Mouse (Mus musculus) kidney, embryonic 14.5 days (tissue): Measurements from ENCODE around the gene Retreg2. TPM values are rescaled to one million over a fixed set of nuclear protein-coding genes. Genes with fewer than 3 reads are reported as not detected.

Experiments used
- ATAC-seq: fragments of 200-750 bp; cut with Nextera tagmentation; 2 replicates; pipeline ENCODE4 v1.8.0; 2017; ENCODE audit warnings: moderate number of reproducible peaks, mild to moderate bottlenecking, moderate TSS enrichment, moderate library complexity; ENCODE audit not compliant: low FRiP score, low TSS enrichment
- H3K27ac ChIP-seq: fragments of 300-500 bp; sonication (generic); 2 replicates; pipeline ENCODE4 v1.5.1; 2014; ENCODE audit warnings: low read depth, mild to moderate bottlenecking, low read length, moderate library complexity, mixed read lengths
- H3K27me3 ChIP-seq: fragments of 300-500 bp; sonication (generic); 2 replicates; pipeline ENCODE4 v1.6.1; 2014; ENCODE audit warnings: mild to moderate bottlenecking, low read length; ENCODE audit not compliant: control insufficient read depth, insufficient read depth
- H3K36me3 ChIP-seq: fragments of 300-500 bp; sonication (generic); 2 replicates; pipeline ENCODE4 v1.6.1; 2014; ENCODE audit warnings: low read length, mixed read lengths; ENCODE audit not compliant: control insufficient read depth, insufficient read depth
- H3K4me1 ChIP-seq: fragments of 300-500 bp; sonication (generic); 2 replicates; pipeline ENCODE4 v1.6.1; 2014; ENCODE audit warnings: low read length, mixed read lengths; ENCODE audit not compliant: control insufficient read depth, insufficient read depth
- H3K4me2 ChIP-seq: fragments of 300-500 bp; sonication (generic); replicated peaks from 2 replicates; pipeline ENCODE4 v1.6.1; 2014; ENCODE audit warnings: low read depth, mild to moderate bottlenecking, low read length
- H3K4me3 ChIP-seq: fragments of 300-500 bp; sonication (generic); 2 replicates; pipeline ENCODE4 v1.5.1; 2014; ENCODE audit warnings: mild to moderate bottlenecking, low read length
- H3K9ac ChIP-seq: fragments of 300-500 bp; sonication (generic); 2 replicates; pipeline ENCODE4 v1.6.1; 2014; ENCODE audit warnings: low read depth, mild to moderate bottlenecking, low read length, moderate library complexity
- H3K9me3 ChIP-seq: fragments of 300-500 bp; sonication (generic); 2 replicates; pipeline ENCODE4 v1.6.1; 2016; ENCODE audit warnings: low read length; ENCODE audit not compliant: control insufficient read depth
- WGBS: fragments of 180-500 bp; shearing (Covaris S2); extraction: QIAGEN DNeasy Blood & Tissue Kit; methylation state at CpG from one replicate; pipeline ENCODE4 v1.1.7; 2014; 5-methylcytosine and 5-hydroxymethylcytosine counted together
- polyA plus RNA-seq: library from polyadenylated mRNA; unstranded; fragments of >200 nt; fragmentation: Nextera tagmentation; extraction: Ambion mirVana; gene quantifications from 2 replicates; pipeline ENCODE4 v1.2.1, GENCODE M21; 2014

Retreg2 gene
- polyA plus RNA-seq, 1 experiment from 2014 or later: 56.0 TPM

DNA sequence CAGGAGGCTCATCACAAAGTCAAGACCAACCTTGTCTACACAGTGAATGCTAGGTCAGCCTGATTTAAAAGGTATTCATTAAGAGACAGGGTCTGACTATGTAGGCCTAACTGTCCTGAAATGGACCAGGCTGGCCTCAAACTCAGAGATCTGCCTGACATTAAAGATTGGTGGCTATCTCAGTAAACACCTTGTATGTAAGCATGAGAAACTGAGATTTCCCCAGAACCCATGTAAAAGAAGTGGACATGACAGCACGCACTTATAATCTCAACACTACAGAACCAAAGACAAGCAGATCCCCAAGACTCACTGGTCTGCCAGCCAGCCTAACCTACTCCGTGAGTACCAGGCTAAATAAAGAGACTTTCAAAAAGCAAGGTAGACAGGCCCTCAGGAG lies 4.1 kb upstream of the Retreg2 start:
- no peak overlapping the region for H3K4me3 ChIP-seq
- peaks cover 8% of the 10 kb centered on the region; the same call in 1 of the 2 replicates for H3K4me1 ChIP-seq
- no peak for ATAC-seq
- H3K36me3 ChIP-seq: peaks cover 37% of the 10 kb centered on the region
- H3K9ac ChIP-seq: no peak overlapping the region
- H3K27me3 ChIP-seq: no peaks in the 10 kb centered on the region
- no peak overlapping the region for H3K27ac ChIP-seq
- H3K9me3 ChIP-seq: no peaks in the 10 kb centered on the region
- H3K4me2 ChIP-seq: no peak overlapping the region
- 91% methylated on average over 2 of the region's 2 CpGs for WGBS

DNA sequence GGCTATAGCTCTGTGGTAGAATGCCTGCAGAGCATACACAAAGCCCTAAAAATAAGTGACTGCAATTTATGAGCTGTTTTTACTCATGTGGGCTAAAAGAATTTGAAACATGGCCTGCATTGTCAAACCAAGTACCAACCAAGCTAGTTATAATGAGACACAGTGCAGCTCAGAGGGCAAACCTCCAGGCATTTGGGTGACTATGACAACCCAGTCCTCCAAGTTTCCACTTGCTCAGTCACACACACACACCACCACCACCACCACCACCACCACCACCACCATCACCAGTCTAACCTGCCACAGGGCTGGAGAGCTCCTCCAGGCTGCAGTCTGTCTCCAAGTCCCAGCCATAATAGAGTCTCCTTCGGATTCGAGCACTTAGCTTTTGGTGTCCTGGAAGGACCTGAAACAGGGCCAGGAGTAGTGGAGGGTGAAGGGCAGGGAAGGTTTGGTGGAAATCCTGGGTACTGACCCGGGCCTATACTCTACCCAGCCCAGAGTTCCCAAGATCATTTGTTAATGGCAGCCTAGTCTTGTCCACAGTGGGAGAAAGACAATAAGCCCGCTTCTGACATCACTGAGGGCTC lies 1.9 kb upstream of the Retreg2 start:
- peaks cover 51% of the 10 kb centered on the region for H3K36me3 ChIP-seq

DNA sequence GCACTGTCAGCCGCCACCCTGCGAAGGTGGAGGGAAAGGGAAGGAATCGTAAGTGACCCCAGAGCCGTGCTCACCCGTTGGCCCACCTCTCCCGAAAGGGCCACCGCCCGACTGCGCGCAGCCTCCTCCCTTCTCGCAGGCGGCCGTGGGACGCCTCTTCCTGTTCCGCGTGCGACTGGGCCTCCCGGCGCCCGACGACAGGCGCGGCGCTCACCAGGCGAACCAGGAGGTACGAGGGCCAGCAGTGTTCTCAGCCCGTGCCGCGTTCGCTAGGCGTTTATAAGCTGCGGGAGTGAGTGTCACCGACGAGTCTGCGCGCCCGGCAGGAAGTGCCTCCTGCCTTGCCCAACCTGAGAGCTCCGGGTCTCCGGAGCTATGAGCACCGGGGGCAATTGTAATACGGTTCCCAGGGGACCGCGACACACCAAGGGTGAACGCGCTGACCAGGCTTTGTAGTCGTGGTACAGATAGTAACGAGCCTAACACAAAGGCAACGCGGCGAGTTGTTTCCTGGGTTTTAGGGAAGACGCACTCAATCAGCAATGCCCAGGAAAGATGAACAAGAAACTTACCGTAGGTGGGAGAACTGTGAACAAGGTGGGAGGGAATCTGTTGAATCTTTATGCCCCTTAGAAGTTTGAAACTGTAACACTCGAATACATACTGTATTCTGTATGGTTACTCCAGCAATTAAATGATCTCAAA lies 940 bp upstream of the Retreg2 start:
- Histone ChIP-seq H3K27ac (peak overlapping the region; percentile 95; the same call in 1 of the 2 replicates), H3K4me1 (peaks cover 15% of the 10 kb centered on the region), H3K4me3 (peak overlapping the region; percentile 84), H3K36me3 (peaks cover 52% of the 10 kb centered on the region), H3K9ac (peak overlapping the region; percentile 92), H3K27me3 (no peaks in the 10 kb centered on the region), H3K9me3 (no peaks in the 10 kb centered on the region), H3K4me2 (peak overlapping the region; percentile 93)
- ATAC-seq: peak; percentile 13
- WGBS: under 1% methylated on average over 53 of the region's 53 CpGs

More for the DNA sequence above, 1.9 kb upstream of the Retreg2 start:
- peak overlapping the region; percentile 84 for H3K4me3 ChIP-seq
- WGBS: 55% methylated on average over 4 of the region's 4 CpGs
- peaks cover 15% of the 10 kb centered on the region for H3K4me1 ChIP-seq
- H3K27me3 ChIP-seq: no peaks in the 10 kb centered on the region
- peak overlapping the region; percentile 92 for H3K9ac ChIP-seq
- no peaks in the 10 kb centered on the region for H3K9me3 ChIP-seq
- H3K27ac ChIP-seq: peak overlapping the region; percentile 95; the same call in 1 of the 2 replicates
- ATAC-seq: no peak
- peak overlapping the region; percentile 93 for H3K4me2 ChIP-seq

DNA sequence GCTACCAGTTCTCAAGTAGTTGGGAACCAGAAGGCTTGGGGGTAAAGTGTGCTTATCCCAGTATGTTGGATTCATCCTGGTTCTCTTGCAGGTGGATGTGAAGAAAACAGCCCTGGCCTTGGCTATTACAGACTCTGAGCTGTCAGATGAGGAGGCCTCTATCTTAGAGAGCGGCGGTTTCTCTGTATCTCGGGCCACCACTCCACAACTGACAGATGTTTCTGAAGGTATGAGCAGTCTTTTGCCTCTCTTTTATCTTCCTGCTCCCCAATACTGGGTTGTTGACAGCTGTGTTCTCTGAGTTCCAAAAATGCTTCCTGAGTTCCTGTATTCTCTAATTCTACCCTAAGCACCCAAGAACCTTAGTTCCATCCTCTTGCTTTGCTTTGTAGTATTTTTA lies 3.0 kb downstream of the Retreg2 start:
- peaks cover 46% of the 10 kb centered on the region for H3K36me3 ChIP-seq
- 93% methylated on average over 3 of the region's 3 CpGs for WGBS
- ATAC-seq: no peak

DNA sequence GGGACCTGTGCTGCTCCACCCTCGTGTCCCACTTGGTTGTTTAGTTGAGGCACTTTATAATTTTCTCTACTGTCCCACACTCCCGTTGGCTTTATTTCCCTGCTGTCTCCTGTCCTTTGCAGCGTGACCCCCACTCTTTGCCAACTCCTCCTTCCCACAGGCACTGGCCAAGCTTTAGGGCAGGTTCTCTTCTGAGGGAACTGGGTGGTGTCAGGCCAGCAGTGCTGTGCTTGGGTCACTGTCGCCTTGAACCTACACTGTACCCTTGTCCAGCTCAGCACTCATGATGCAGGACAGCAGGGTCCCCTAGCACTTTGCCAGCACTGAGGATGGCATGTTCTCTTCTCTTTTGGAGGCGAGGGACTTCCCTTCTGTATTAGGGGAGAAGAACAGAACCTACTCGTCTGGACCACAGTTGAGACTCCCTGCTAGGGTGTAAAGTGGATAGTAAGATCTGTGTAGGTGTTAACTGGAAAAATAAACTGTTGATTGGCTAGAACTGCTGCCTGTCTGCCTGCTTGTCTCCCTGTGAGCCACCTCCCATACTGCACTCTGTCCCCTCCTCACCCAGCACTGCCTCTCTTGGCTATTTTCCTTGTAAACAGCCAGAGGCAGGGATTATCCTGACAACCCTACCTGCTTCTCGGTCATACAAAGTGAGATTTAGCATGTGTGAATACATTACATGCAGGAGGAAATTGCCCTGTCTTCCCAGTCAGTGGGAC lies 5.0 kb downstream of the Retreg2 start:
- Histone ChIP-seq H3K36me3 (peaks cover 46% of the 10 kb centered on the region), H3K27me3 (no peaks in the 10 kb centered on the region), H3K4me3 (no peak overlapping the region), H3K4me1 (peaks cover 10% of the 10 kb centered on the region; the same call in 1 of the 2 replicates), H3K9ac (no peak overlapping the region), H3K9me3 (no peaks in the 10 kb centered on the region), H3K27ac (no peak overlapping the region), H3K4me2 (no peak overlapping the region)
- WGBS: 90% methylated on average over 7 of the region's 7 CpGs
- no peak for ATAC-seq

More for the DNA sequence above, 3.0 kb downstream of the Retreg2 start:
- Histone ChIP-seq H3K4me2 (no peak overlapping the region), H3K4me3 (no peak overlapping the region), H3K27me3 (no peaks in the 10 kb centered on the region), H3K9me3 (no peaks in the 10 kb centered on the region), H3K9ac (no peak overlapping the region), H3K27ac (no peak overlapping the region), H3K4me1 (peaks cover 15% of the 10 kb centered on the region)

DNA sequence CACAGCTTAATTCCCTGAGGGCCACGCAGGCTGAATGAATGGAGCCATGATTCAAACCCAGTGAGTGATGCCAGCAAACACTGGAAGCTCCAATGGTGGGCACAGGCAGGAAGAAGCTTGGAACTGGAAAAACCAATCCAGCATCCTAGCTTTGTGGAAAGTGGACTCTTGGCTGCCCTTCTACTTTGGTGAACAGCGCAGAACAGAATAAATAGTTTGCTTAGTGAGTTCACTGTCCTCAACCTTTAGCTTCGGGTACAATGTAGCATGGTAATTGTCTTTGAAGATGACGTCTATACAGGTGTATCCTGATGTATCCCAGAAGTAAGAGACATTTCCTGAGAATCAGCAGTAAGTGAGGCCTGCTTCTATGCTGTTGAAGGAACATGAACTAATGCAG lies 6.1 kb downstream of the Retreg2 start:
- ATAC-seq: no peak
- peaks cover 46% of the 10 kb centered on the region for H3K36me3 ChIP-seq

DNA sequence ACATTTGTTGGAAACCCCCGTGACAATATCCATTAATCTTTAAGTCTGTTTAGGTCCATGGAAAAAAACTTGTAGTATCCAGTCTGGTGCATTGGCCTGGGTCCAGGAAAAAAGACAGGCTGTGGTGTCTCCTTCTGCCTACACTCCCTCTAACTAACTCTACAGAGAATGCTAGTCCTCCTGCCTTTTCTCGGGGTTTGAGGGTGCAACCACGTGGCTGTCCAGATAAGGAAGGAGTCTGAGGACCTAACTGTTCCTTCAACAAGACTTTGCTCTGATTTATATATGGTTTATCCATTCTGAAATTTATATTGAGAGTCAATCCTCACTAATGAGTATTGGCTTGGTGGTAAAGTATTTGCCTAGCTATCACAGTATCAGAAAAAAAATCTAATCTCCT lies 13.3 kb downstream of the Retreg2 start:
- Histone ChIP-seq H3K9me3 (no peaks in the 10 kb centered on the region), H3K4me2 (no peak overlapping the region), H3K4me3 (no peak overlapping the region), H3K9ac (no peak overlapping the region), H3K36me3 (no peaks in the 10 kb centered on the region), H3K4me1 (no peaks in the 10 kb centered on the region), H3K27ac (no peak overlapping the region), H3K27me3 (peaks cover 3% of the 10 kb centered on the region; the same call in 1 of the 2 replicates)
- 69% methylated on average over 3 of the region's 3 CpGs for WGBS
- ATAC-seq: no peak

More for the DNA sequence above, 6.1 kb downstream of the Retreg2 start:
- Histone ChIP-seq H3K9ac (no peak overlapping the region), H3K9me3 (no peaks in the 10 kb centered on the region), H3K4me1 (peaks cover 4% of the 10 kb centered on the region; the same call in 1 of the 2 replicates), H3K4me3 (no peak overlapping the region), H3K27ac (no peak overlapping the region), H3K27me3 (no peaks in the 10 kb centered on the region), H3K4me2 (no peak overlapping the region)
- WGBS: 89% methylated on average over 4 of the region's 4 CpGs

DNA sequence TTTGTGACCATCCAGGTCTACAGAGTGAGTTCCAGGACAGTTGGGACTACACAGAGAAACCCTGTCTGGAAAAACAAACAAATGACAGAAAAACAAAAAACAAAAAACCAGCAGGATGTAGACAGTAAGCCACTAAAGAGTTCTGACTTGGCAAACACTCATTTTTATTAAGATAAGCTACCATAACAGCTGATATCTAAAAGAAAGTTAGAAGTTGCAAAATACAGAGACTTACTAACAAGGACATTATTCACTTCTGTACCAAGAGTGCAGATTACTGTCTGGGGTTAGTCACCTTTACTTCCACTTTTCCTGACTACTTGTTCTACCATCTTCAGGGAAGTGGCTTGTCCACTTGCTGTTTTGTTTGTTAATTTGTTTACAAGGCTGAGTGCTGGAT lies 16.4 kb downstream of the Retreg2 start:
- no peaks in the 10 kb centered on the region for H3K36me3 ChIP-seq
- no peak for ATAC-seq

More for the DNA sequence above, 16.4 kb downstream of the Retreg2 start:
- no peak overlapping the region for H3K27ac ChIP-seq
- peaks cover 3% of the 10 kb centered on the region; the same call in 1 of the 2 replicates for H3K27me3 ChIP-seq
- no peaks in the 10 kb centered on the region for H3K9me3 ChIP-seq
- H3K4me1 ChIP-seq: no peaks in the 10 kb centered on the region
- no peak overlapping the region for H3K9ac ChIP-seq
- H3K4me2 ChIP-seq: no peak overlapping the region
- H3K4me3 ChIP-seq: no peak overlapping the region
